Mouse (Mus musculus): ENCODE results near the gene Cep63.

GRCm38 (mm10) chr9:102581921-102582469, 44.3 kb downstream of the Cep63 start:
- TF ChIP-seq POLR2A (IDR thresholded peaks at IDR 0.05; ENCODE audit: borderline replicate concordance, insufficient read depth, low read length) (no peak), CTCF (IDR thresholded peaks at IDR 0.05; ENCODE audit: borderline replicate concordance, insufficient read depth, low read depth, low read length) (no peak)

All from cerebellum, adult 2 months (tissue).